8 mouse cellular contexts compared by ENCODE assay signal in the genomic region with DNA sequence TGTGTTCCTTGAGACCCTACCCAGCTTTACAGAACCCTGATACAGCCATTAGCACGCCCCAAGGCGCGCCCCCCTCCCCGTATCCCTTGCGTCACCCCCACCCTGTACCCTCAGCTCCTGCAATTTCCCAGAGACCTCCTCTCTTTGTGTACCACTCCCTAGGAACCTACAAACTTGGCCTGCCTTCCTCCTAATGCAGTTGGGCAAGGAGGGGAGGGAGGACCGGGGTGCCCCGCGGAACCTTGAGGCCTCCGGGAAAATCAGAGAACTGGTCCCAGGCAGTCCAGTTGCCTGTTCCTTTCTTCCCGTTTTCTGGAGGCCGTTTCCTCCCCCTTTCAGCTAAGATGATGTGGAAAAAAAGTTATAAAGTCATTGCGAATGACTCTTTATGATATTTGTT. TPM values are rescaled to one million over a fixed set of nuclear protein-coding genes. Genes with fewer than 3 reads are reported as not detected.
A peak's percentile ranks its signal among the peaks of the same experiment; 100 is the strongest.
DNase-seq lines count a peak whose midpoint lies in the region; ATAC-seq and TF ChIP-seq lines count a peak whose summit lies in the region.

No protein-coding gene starts in this region.

- H3K4me3 ChIP-seq in heart, embryonic 10.5 days = peak overlapping the region; percentile 83
- peak overlapping the region; percentile 86 to 98 for H3K4me3 ChIP-seq in ES-E14 (ENCODE audit: insufficient read depth in 1 of 2, low read depth in 1 of 2, low read length in 2 of 2, poor library complexity in 1 of 2, severe bottlenecking in 1 of 2)
- peak overlapping the region; percentile 77 for H3K4me3 ChIP-seq in forebrain, embryonic 11.5 days (ENCODE audit: low read depth, low read length)
- H3K4me3 ChIP-seq in limb, embryonic 11.5 days (ENCODE audit: low read depth, low read length) = peak overlapping the region; percentile 80
- peak overlapping the region; percentile 50 for H3K4me3 ChIP-seq in stomach, embryonic 14.5 days (ENCODE audit: low read depth, low read length)

- peak overlapping the region; percentile 98 for H3K27ac ChIP-seq in heart, embryonic 10.5 days
- no peak overlapping the region for H3K27ac ChIP-seq in ES-E14 (ENCODE audit: insufficient read depth, low read depth, low read length, poor library complexity, severe bottlenecking)
- H3K27ac ChIP-seq in forebrain, embryonic 11.5 days (ENCODE audit: low read depth, low read length) = no peak overlapping the region
- no peak overlapping the region for H3K27ac ChIP-seq in limb, embryonic 11.5 days (replicated peaks; ENCODE audit: low read depth, low read length)
- H3K27ac ChIP-seq in stomach, embryonic 14.5 days (ENCODE audit: low read length) = no peak overlapping the region

- H3K4me1 ChIP-seq in heart, embryonic 10.5 days = peaks cover 8% of the 10 kb centered on the region
- H3K4me1 ChIP-seq in ES-E14 (ENCODE audit: control insufficient read depth in 2 of 2, insufficient read depth in 2 of 2, low read length in 2 of 2, poor library complexity in 1 of 2) = no peaks in the 10 kb centered on the region; a peak in 1 of 4 replicates
- no peaks in the 10 kb centered on the region for H3K4me1 ChIP-seq in forebrain, embryonic 11.5 days (replicated peaks; ENCODE audit: control insufficient read depth, insufficient read depth, low read length)
- peaks cover 9% of the 10 kb centered on the region; the same call in 1 of the 2 replicates for H3K4me1 ChIP-seq in limb, embryonic 11.5 days (ENCODE audit: control insufficient read depth, insufficient read depth, low read length)
- peaks cover 3% of the 10 kb centered on the region; the same call in 1 of the 2 replicates for H3K4me1 ChIP-seq in stomach, embryonic 14.5 days (ENCODE audit: control insufficient read depth, insufficient read depth, low read length)

- 0 out of 2 replicates have a peak overlapping the region, but pooled peaks have one; percentile 24 for H3K9ac ChIP-seq in ES-E14 (ENCODE audit: insufficient read depth, low read depth, low read length, poor library complexity, severe bottlenecking)
- H3K9ac ChIP-seq in forebrain, embryonic 11.5 days (ENCODE audit: low read length) = peak overlapping the region; percentile 89
- H3K9ac ChIP-seq in limb, embryonic 11.5 days (ENCODE audit: low read length) = peak overlapping the region; percentile 85
- no peak overlapping the region for H3K9ac ChIP-seq in stomach, embryonic 14.5 days (replicated peaks; ENCODE audit: low read depth, low read length)

- in situ Hi-C loops in ES-E14 (cut with MboI; ENCODE audit: low sequenced_read_pairs in 2 of 2, unreplicated experiment in 2 of 2) = no loop called here

- ATAC-seq in forebrain, embryonic 11.5 days (replicated peaks; ENCODE audit: low FRiP score) = peak; percentile 11; the same call in 1 of the 2 replicates
- ATAC-seq in limb, embryonic 11.5 days (ENCODE audit: insufficient number of reproducible peaks, low FRiP score, low TSS enrichment, low read depth) = no peak
- no peak for ATAC-seq in stomach, embryonic 14.5 days (ENCODE audit: insufficient number of reproducible peaks, insufficient read depth, low FRiP score, low read depth)

- H3K36me3 ChIP-seq in heart, embryonic 10.5 days = no peaks in the 10 kb centered on the region
- H3K36me3 ChIP-seq in ES-E14 (ENCODE audit: control insufficient read depth, insufficient read depth, low read length, poor library complexity, severe bottlenecking) = no peaks in the 10 kb centered on the region
- no peaks in the 10 kb centered on the region for H3K36me3 ChIP-seq in forebrain, embryonic 11.5 days (ENCODE audit: control insufficient read depth, insufficient read depth, low read length)
- no peaks in the 10 kb centered on the region for H3K36me3 ChIP-seq in limb, embryonic 11.5 days (ENCODE audit: control insufficient read depth, insufficient read depth, low read length)
- no peaks in the 10 kb centered on the region for H3K36me3 ChIP-seq in stomach, embryonic 14.5 days (ENCODE audit: control insufficient read depth, insufficient read depth, low read length)

- H3K4me2 ChIP-seq in forebrain, embryonic 11.5 days (ENCODE audit: low read depth, low read length, severe bottlenecking) = peak overlapping the region; percentile 92
- peak overlapping the region; percentile 94 for H3K4me2 ChIP-seq in limb, embryonic 11.5 days (ENCODE audit: low read depth, severe bottlenecking)
- peak overlapping the region; percentile 98 for H3K4me2 ChIP-seq in stomach, embryonic 14.5 days (replicated peaks; ENCODE audit: low read depth, low read length)

- no peaks in the 10 kb centered on the region for H3K9me3 ChIP-seq in heart, embryonic 10.5 days
- peaks cover 6% of the 10 kb centered on the region; the same call in 1 of the 2 replicates for H3K9me3 ChIP-seq in ES-E14 (ENCODE audit: control insufficient read depth, insufficient read depth, low read depth, low read length)
- H3K9me3 ChIP-seq in forebrain, embryonic 11.5 days (ENCODE audit: control insufficient read depth, low read length) = no peaks in the 10 kb centered on the region
- H3K9me3 ChIP-seq in limb, embryonic 11.5 days (ENCODE audit: control insufficient read depth, low read length) = no peaks in the 10 kb centered on the region
- no peaks in the 10 kb centered on the region for H3K9me3 ChIP-seq in stomach, embryonic 14.5 days (ENCODE audit: control insufficient read depth, low read depth, low read length)

- intact Hi-C loops in heart, postnatal 25 days (cut with DNase I) = loop anchor here (2.0 to 5.0 kb wide), 2 partner anchors 45 to 152 kb away; a partner anchor contains a TSS

- DNase-seq in heart, embryonic 10.5 days (ENCODE audit: low spot score) = no peak
- no peak for DNase-seq in heart, postnatal 25 days (ENCODE audit: low spot score)
- no peak for DNase-seq in ES-E14 (ENCODE audit: low read depth, low spot score)
- DNase-seq in forebrain, embryonic 11.5 days (ENCODE audit: low spot score) = peak; percentile 62
- DNase-seq in limb, embryonic 11.5 days (ENCODE audit: low spot score) = peak; percentile 52
- DNase-seq in thymus, postnatal 4 days = no peak
- no peak for DNase-seq in urinary bladder, postnatal 36 days (ENCODE audit: low spot score in 2 of 2)

- WGBS in heart, embryonic 10.5 days = 13% methylated on average over 12 of the region's 12 CpGs
- WGBS in forebrain, embryonic 11.5 days = 9% methylated on average over 12 of the region's 12 CpGs
- WGBS in limb, embryonic 11.5 days = 8% methylated on average over 12 of the region's 12 CpGs
- 11% methylated on average over 12 of the region's 12 CpGs for WGBS in stomach, embryonic 14.5 days

- H3K27me3 ChIP-seq in heart, embryonic 10.5 days (ENCODE audit: insufficient read depth, poor library complexity, severe bottlenecking) = 0 out of 2 replicates have a peak, but pooled peaks cover 7% of the 10 kb centered on the region
- H3K27me3 ChIP-seq in forebrain, embryonic 11.5 days (ENCODE audit: control insufficient read depth, insufficient read depth, low read length) = no peaks in the 10 kb centered on the region
- H3K27me3 ChIP-seq in limb, embryonic 11.5 days (ENCODE audit: control insufficient read depth, insufficient read depth, low read length) = no peaks in the 10 kb centered on the region
- no peaks in the 10 kb centered on the region for H3K27me3 ChIP-seq in stomach, embryonic 14.5 days (ENCODE audit: control insufficient read depth, insufficient read depth, low read length)

TF ChIP-seq in ES-E14, 5 proteins besides CTCF, POLR2A, EP300 and RAD21:
- TF ChIP-seq HCFC1 (IDR thresholded peaks at IDR 0.05; ENCODE audit: borderline replicate concordance, insufficient read depth, low read length) = no peak
- no peak for TF ChIP-seq ZNF384 (IDR thresholded peaks at IDR 0.05; ENCODE audit: low read depth, low read length)
- no peak for TF ChIP-seq ZC3H11A (IDR thresholded peaks at IDR 0.05; ENCODE audit: borderline replicate concordance, low read depth, low read length)
- no peak for TF ChIP-seq MAFK (IDR thresholded peaks at IDR 0.05; ENCODE audit: insufficient read depth, low read depth, low read length)
- TF ChIP-seq CHD2 (IDR thresholded peaks at IDR 0.05; ENCODE audit: low read depth, low read length) = no peak

RNA-seq across cellular contexts. Expression of a gene that starts 1.3 kb away (rescaled TPM):
- 12.7 and 14.9 TPM in 2 replicates for polyA plus RNA-seq in heart, embryonic 10.5 days (2016; fragmentation: Nextera tagmentation; extraction: Ambion mirVana)
- 1 to 10 TPM; 4.6 to 5.7 TPM for total RNA-seq in heart, postnatal 25 days (2021)
- total RNA-seq in ES-E14 (2012; rRNA removed) = 6.0 and 7.2 TPM in 2 replicates
- polyA plus RNA-seq in forebrain, embryonic 11.5 days (2014; fragmentation: Nextera tagmentation; extraction: Ambion mirVana) = 17.1 and 20.1 TPM in 2 replicates
- polyA plus RNA-seq in limb, embryonic 11.5 days (2014; fragmentation: Nextera tagmentation; extraction: Ambion mirVana) = 22.4 and 23.0 TPM in 2 replicates
- polyA plus RNA-seq in stomach, embryonic 14.5 days (2014; fragmentation: Nextera tagmentation; extraction: Ambion mirVana) = 17.8 and 18.2 TPM in 2 replicates

RNA-seq across cellular contexts. Expression of a gene that starts 43.2 kb away (rescaled TPM):
- polyA plus RNA-seq in heart, embryonic 10.5 days (2016; fragmentation: Nextera tagmentation; extraction: Ambion mirVana) = 59.0 and 82.7 TPM in 2 replicates
- 10 to 100 TPM; 38.2 to 62.1 TPM for total RNA-seq in heart, postnatal 25 days (2021)
- 80.4 and 98.3 TPM in 2 replicates for total RNA-seq in ES-E14 (2012; rRNA removed)
- polyA plus RNA-seq in forebrain, embryonic 11.5 days (2014; fragmentation: Nextera tagmentation; extraction: Ambion mirVana) = 144 TPM in 2 replicates
- polyA plus RNA-seq in limb, embryonic 11.5 days (2014; fragmentation: Nextera tagmentation; extraction: Ambion mirVana) = 126 and 150 TPM in 2 replicates
- 42.7 and 50.8 TPM in 2 replicates for polyA plus RNA-seq in stomach, embryonic 14.5 days (2014; fragmentation: Nextera tagmentation; extraction: Ambion mirVana)

Comparison
In these comparisons a context has a peak if more than half of its experiments do, and no peak if none do; other contexts are left out.
1. DNase-seq: peak in forebrain, embryonic 11.5 days (single experiment) and limb, embryonic 11.5 days (single experiment); none in heart, embryonic 10.5 days (single experiment), heart, postnatal 25 days (single experiment), ES-E14 (single experiment), thymus, postnatal 4 days (single experiment) and urinary bladder, postnatal 36 days (0 of 2).
2. Peak in every context shown above with its lines, with median percentiles within 50 percentile points of each other: H3K4me3 ChIP-seq and H3K4me2 ChIP-seq.